Mouse (Mus musculus): ENCODE data around the gene Prkcd. TPM values are rescaled to one million over a fixed set of nuclear protein-coding genes. Genes with fewer than 3 reads are reported as not detected.

The Prkcd gene
- polyA plus RNA-seq, 1 experiment from 2014 or later: 31.7 TPM

DNA sequence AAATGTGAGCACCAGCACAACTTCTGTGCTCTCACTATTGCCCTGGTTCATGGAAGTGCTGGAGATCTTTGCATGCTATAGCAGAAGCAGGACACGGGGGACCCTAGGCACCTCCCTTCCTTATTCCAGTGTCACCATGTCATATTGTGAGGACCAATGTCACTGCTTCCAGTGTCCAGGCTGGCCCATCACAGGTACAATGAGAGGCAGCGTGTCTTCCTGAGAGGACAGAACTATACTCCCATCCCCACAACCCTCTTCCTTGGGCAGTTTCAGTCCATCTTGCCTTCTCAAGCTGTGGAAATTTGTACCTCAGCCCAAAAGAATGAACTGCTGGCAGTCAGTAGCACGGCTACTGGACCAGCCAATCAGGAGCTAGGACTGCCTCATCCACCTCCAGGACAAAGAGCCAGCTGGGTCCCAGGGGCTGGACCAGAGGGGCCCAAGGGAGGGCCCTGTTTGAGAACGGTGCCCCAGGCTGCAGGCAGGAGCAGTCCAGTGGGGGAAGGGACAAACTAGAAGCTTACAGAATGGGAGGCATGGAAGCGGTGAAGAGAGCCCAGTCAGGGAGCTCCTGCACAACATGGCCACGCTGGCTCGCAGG is 31.8 kb downstream of the Prkcd start:
- peak overlapping the region; percentile 53 for H3K27ac ChIP-seq
- no peaks in the 10 kb centered on the region for H3K9me3 ChIP-seq
- H3K36me3 ChIP-seq: peaks cover 8% of the 10 kb centered on the region
- peaks cover 38% of the 10 kb centered on the region for H3K4me1 ChIP-seq (replicated peaks)
- H3K4me3 ChIP-seq: no peak overlapping the region
- peak overlapping the region; percentile 15; the same call in 1 of the 2 replicates for H3K4me2 ChIP-seq
- peaks cover 3% of the 10 kb centered on the region; the same call in 1 of the 2 replicates for H3K27me3 ChIP-seq
- H3K9ac ChIP-seq: peak overlapping the region; percentile 29; the same call in 1 of the 2 replicates
- peak; percentile 79 for ATAC-seq (ENCODE audit: low FRiP score)
- 23% methylated on average over 7 of the region's 7 CpGs for WGBS

DNA sequence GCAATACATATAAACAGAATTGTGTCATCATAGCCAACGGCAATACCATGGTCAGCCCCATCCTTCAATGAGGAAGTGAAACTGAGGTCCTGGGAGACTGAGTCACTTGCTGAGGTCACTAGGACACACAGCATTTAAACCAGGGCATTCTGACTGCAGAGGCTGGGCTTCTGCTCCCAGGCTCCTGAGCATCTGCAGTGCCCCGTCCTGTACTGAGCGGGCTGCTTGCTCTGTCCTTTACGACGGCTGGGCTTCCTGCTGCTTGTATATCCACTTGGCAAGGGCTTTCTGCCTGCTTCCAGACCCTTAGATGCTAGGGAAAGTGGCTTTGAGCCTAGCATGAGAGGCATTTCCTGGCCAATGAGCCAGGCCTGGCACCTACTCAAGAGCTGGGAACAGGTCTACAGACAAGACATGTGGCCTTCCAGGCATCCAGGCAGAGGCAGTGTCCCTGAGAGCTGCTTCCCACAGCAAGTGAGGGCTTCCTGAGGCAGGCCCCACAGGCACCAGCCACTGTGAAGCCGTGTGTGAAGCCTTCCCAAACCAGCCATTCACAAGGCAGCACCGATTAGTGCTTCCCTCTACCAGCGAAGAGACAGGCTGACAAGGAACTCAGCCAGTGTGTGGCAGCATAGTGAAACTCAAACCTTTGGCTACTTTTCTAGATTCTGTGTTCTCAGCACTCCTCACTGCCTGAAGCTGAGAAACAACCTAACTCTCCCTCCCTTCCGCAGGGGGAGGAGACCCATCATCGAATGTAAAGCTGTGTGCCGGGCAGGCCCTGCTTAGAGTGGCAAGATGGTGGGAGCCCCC is 32.5 kb downstream of the Prkcd start:
- WGBS: 38% methylated on average over 11 of the region's 11 CpGs
- Histone ChIP-seq H3K27me3 (peaks cover 3% of the 10 kb centered on the region; the same call in 1 of the 2 replicates), H3K9ac (0 out of 2 replicates have a peak overlapping the region, but pooled peaks have one; percentile 3), H3K36me3 (peaks cover 4% of the 10 kb centered on the region; the same call in 1 of the 2 replicates), H3K9me3 (no peaks in the 10 kb centered on the region), H3K4me2 (no peak overlapping the region), H3K4me1 (replicated peaks) (peaks cover 38% of the 10 kb centered on the region), H3K27ac (peak overlapping the region; percentile 53), H3K4me3 (no peak overlapping the region)
- peak; percentile 55; the same call in 1 of the 2 replicates for ATAC-seq (ENCODE audit: low FRiP score)

DNA sequence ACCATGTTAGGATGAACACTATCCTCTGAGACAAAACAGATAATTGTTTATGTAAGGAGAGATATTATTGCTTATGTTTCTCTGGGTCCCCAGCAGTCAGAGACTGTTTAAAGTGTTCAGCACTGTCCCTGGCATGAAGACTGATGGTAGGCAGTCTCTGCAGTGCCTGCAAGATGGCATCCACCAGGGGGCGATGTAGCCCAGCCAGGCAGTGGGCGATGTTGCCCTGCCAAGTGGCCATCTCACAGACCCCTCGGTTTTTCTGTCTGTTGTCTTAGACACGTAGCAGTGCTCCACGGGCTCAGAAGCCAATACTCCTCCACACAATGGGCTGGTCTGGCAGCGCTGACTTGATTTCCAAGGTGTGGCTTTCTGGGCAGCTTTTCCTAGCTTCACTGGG is 34.6 kb downstream of the Prkcd start:
- ATAC-seq (ENCODE audit: low FRiP score): no peak
- Histone ChIP-seq H3K4me1 (replicated peaks) (peaks cover 50% of the 10 kb centered on the region), H3K27ac (no peak overlapping the region), H3K9ac (no peak overlapping the region), H3K9me3 (no peaks in the 10 kb centered on the region), H3K27me3 (peaks cover 3% of the 10 kb centered on the region; the same call in 1 of the 2 replicates), H3K4me3 (no peak overlapping the region), H3K36me3 (no peaks in the 10 kb centered on the region), H3K4me2 (no peak overlapping the region)
- 14% methylated on average over 6 of the region's 6 CpGs for WGBS

DNA sequence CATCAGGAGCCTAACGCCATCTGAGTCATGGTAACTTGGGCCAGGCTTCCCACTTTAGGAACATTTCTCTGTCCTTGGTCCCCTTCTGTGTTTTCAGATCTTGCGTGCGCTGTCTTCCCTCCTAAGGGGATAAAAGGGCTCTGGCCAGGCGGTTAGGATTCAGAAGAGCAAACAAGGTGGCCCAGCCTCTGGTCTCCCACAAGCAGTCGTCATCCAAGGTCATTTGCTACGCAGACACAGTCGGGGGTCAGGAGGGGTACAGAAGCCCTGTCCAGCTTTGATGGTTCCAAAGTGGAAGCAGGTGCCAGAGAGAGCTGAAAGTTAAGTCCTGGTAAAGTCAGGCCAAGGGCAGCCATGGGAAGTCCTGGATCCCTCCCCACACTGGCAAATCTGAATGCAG is 35.1 kb downstream of the Prkcd start:
- no peaks in the 10 kb centered on the region for H3K36me3 ChIP-seq
- no peak overlapping the region for H3K9ac ChIP-seq
- H3K9me3 ChIP-seq: no peaks in the 10 kb centered on the region
- H3K4me1 ChIP-seq (replicated peaks): peaks cover 52% of the 10 kb centered on the region
- no peak for ATAC-seq (ENCODE audit: low FRiP score)
- no peak overlapping the region for H3K4me3 ChIP-seq
- WGBS: 72% methylated on average over 7 of the region's 7 CpGs
- H3K27ac ChIP-seq: no peak overlapping the region
- peaks cover 3% of the 10 kb centered on the region; the same call in 1 of the 2 replicates for H3K27me3 ChIP-seq
- H3K4me2 ChIP-seq: no peak overlapping the region

DNA sequence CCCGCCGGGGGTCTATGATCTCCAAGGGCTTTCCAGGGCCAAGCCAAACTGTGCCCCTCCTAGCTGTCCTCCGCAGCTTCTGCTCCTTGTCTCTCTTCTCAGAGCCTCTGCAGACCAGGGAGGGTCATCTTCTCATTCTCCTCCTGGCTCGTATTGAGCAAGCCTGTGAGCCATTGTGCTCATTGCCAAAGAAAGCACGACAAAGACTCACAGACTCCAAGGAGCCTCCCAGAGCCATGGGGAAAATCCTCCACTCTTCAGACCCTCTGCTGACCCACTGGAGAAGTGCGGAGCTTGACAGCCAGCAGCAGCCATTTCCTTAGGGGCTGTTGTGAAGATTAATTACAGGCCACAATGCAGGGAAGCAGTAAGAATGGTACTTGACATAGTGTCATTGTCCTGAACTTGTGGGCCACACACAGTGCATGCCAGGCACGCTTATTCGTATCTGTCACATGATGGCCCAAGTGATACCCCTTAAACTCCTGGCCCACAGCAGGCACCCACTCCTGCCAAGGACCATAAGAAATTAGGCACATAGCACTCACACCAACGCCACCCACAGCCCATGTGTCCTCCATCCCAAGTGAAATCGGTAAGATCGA is 35.9 kb downstream of the Prkcd start:
- Histone ChIP-seq H3K4me1 (replicated peaks) (peaks cover 52% of the 10 kb centered on the region), H3K9ac (no peak overlapping the region), H3K27ac (no peak overlapping the region), H3K9me3 (no peaks in the 10 kb centered on the region), H3K4me3 (no peak overlapping the region), H3K36me3 (no peaks in the 10 kb centered on the region), H3K27me3 (peaks cover 3% of the 10 kb centered on the region; the same call in 1 of the 2 replicates), H3K4me2 (no peak overlapping the region)
- WGBS: 53% methylated on average over 11 of the region's 11 CpGs
- ATAC-seq (ENCODE audit: low FRiP score): no peak

DNA sequence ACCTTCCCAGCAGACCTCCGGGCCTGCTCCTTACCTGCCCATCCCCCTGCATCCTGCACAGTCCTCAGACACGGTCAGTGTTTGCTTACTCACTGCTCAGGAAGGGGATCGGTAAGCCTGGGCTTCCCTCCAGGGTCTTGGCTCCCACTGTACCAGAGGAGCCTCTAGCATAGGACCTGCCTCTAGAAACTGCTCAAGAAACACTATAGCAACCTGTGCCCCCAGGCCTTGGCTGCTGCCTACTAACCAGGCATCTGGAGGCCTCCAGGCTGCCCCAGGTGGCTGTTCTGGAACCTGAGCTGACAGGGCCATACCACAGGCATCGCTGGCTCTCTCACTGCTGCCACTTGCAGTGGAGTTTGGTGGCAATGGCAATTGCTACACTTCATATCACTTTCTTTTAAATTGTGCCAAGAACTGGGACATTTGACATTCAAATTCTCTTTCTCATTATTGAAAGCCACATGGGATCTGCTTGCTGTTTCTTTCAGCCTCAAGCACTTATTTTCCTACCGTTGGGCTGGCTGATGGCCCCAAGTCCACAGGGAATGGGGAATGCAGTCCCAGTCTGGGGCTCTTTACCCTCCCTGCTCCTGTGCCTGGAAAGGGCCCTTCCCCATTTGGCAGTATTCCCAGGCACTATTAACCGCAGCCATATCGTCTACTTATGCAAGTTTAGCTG is 39.1 kb downstream of the Prkcd start:
- Histone ChIP-seq H3K4me2 (no peak overlapping the region), H3K27ac (peak overlapping the region; percentile 67), H3K9me3 (no peaks in the 10 kb centered on the region), H3K9ac (no peak overlapping the region), H3K36me3 (no peaks in the 10 kb centered on the region), H3K4me1 (replicated peaks) (peaks cover 39% of the 10 kb centered on the region), H3K27me3 (peaks cover under 1% of the 10 kb centered on the region; the same call in 1 of the 2 replicates), H3K4me3 (no peak overlapping the region)
- WGBS: 47% methylated on average over 7 of the region's 7 CpGs
- ATAC-seq (ENCODE audit: low FRiP score): peak; percentile 43; the same call in 1 of the 2 replicates

DNA sequence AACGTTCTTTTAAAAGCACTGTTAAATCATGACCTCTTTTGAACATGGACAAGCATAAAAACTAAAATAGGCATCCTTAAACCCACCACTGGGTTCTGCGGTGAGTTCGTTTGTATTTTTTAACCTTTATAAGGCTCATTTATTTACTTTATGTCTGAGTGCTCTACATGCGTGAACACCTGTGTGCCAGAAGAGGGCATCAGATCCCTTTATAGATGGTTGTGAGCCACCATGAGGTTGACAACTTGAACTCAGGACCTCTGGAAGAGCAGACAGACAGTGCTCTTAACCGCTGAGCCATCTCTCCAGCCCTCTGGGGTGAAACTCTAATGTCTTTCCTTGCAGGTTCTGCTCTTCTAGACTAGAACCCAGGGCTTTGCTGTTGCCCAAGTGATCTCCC is 40.7 kb downstream of the Prkcd start:
- no peak overlapping the region for H3K9ac ChIP-seq
- WGBS: 81% methylated on average over 5 of the region's 5 CpGs
- no peak overlapping the region for H3K4me2 ChIP-seq
- no peak for ATAC-seq (ENCODE audit: low FRiP score)
- no peaks in the 10 kb centered on the region for H3K36me3 ChIP-seq
- H3K27me3 ChIP-seq: no peaks in the 10 kb centered on the region; the same call in 1 of the 2 replicates
- peaks cover 34% of the 10 kb centered on the region for H3K4me1 ChIP-seq (replicated peaks)
- no peak overlapping the region for H3K27ac ChIP-seq
- no peaks in the 10 kb centered on the region for H3K9me3 ChIP-seq
- no peak overlapping the region for H3K4me3 ChIP-seq

DNA sequence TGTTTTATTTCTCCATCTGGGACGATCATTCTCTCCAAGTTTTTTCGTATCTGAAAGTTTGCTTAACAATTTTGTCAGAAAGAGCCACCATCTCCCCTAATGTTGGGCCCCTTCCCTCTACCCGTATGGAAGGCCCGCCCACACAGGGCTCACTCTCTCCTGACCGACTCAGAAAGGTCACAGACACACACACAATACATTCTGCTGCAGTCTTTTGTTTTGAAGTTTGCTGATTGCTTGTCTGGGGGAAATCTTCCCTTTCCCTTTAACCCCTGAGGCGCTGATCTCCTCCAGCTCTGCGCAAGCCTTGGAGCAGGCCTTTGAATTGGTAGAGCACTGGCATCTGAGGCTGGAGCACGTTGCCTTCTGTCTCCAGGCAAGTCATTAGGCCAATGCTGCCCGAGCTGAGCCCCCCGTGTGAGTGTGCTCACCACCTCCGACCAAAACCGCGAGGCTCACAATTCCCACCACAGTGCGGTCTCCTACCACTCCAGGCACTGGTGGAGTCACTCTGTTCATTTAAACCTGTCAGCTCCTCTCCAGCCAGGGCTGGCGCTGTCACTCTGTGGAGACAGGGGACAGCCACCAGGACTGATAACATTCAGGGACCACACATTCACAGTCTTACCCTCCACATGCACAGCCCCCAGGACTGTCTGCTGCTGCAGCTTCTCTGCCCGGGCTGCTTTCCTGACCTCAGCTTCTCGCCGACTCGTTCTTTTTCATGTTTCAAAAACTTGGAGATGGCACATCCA is 41.3 kb downstream of the Prkcd start:
- Histone ChIP-seq H3K36me3 (no peaks in the 10 kb centered on the region), H3K4me1 (replicated peaks) (peaks cover 28% of the 10 kb centered on the region), H3K4me3 (no peak overlapping the region), H3K9ac (0 out of 2 replicates have a peak overlapping the region, but pooled peaks have one; percentile 24), H3K9me3 (no peaks in the 10 kb centered on the region), H3K27ac (no peak overlapping the region), H3K27me3 (no peaks in the 10 kb centered on the region; the same call in 1 of the 2 replicates), H3K4me2 (no peak overlapping the region)
- peak; percentile 27; the same call in 1 of the 2 replicates for ATAC-seq (ENCODE audit: low FRiP score)
- 30% methylated on average over 19 of the region's 19 CpGs for WGBS

DNA sequence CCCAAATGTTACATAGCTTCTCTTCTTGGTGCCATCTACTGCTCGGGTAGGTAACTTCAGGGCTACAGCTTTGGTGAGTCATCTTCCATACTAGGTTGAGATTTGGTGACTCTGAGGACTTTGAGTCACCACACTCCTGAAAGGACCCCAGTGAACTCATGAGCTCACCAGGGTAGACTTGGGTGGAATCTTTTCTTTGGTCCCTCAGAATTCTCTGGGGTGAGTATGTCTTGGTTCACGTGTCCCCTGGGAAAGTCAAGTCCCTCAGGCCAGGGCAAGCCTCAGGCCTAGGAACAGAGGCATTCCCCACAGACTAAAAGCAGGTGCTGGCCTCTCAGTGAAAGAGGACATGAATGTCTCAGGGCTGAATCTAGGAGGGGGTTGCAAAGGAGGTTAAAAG is 41.9 kb downstream of the Prkcd start:
- ATAC-seq (ENCODE audit: low FRiP score): no peak
- no peak overlapping the region for H3K4me3 ChIP-seq
- no peak overlapping the region for H3K9ac ChIP-seq
- H3K27me3 ChIP-seq: no peaks in the 10 kb centered on the region
- H3K4me1 ChIP-seq (replicated peaks): peaks cover 25% of the 10 kb centered on the region
- H3K4me2 ChIP-seq: no peak overlapping the region
- no peaks in the 10 kb centered on the region for H3K36me3 ChIP-seq
- 52% methylated on average over 2 of the region's 2 CpGs for WGBS
- H3K9me3 ChIP-seq: no peaks in the 10 kb centered on the region
- H3K27ac ChIP-seq: no peak overlapping the region

DNA sequence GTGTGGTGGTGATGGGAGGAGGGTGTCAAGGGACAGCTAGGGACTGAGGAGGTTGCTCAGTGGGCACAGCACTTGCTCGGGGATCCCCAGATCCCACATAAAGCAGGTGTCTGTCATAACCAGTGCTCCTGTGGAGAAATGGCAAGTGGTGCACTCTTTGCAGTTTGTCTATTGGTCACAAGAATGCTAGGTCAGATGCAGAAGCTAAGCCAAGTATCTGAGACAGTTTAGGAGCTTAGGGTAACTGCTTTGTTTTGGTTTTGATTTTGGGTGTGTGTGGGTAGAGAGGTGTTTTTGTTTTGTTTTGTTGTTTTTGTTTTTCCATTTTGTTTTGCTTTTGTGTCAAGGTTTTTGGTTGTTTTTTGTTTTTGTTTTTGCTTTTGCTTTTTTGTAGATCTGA is 44.8 kb downstream of the Prkcd start:
- H3K4me1 ChIP-seq (replicated peaks): peaks cover 11% of the 10 kb centered on the region
- ATAC-seq (ENCODE audit: low FRiP score): no peak
- no peak overlapping the region for H3K9ac ChIP-seq
- H3K4me2 ChIP-seq: no peak overlapping the region
- H3K27ac ChIP-seq: no peak overlapping the region
- 70% methylated on average over 1 of the region's 1 CpGs for WGBS
- no peak overlapping the region for H3K4me3 ChIP-seq
- no peaks in the 10 kb centered on the region for H3K9me3 ChIP-seq
- no peaks in the 10 kb centered on the region for H3K27me3 ChIP-seq
- H3K36me3 ChIP-seq: peaks cover 3% of the 10 kb centered on the region

DNA sequence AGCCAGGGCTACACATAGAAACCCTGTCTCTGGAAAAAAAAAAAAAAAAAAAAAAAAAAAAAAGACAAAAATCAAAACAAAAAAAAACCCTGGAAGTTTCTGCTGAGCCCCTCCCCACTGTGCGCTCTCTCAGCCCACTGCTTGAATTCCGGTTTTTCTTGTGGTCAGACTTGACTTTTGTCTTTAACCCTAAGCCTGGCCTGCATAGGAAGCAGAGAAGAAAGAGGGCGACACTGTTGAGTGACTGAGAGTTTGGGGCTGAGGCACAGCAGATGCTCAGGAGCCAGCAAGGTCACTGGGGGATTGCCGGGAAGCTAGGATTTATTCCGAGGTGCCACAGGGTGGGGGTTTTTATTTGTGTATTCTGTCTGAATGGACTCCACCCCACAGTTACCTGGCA is 46.1 kb downstream of the Prkcd start:
- WGBS: 27% methylated on average over 5 of the region's 5 CpGs
- H3K9me3 ChIP-seq: no peaks in the 10 kb centered on the region
- peaks cover 9% of the 10 kb centered on the region for H3K4me1 ChIP-seq (replicated peaks)
- H3K36me3 ChIP-seq: peaks cover 13% of the 10 kb centered on the region
- no peaks in the 10 kb centered on the region for H3K27me3 ChIP-seq
- no peak overlapping the region for H3K4me3 ChIP-seq
- H3K27ac ChIP-seq: no peak overlapping the region
- no peak overlapping the region for H3K9ac ChIP-seq
- no peak for ATAC-seq (ENCODE audit: low FRiP score)
- no peak overlapping the region for H3K4me2 ChIP-seq
